Mouse (Mus musculus) intestine, embryonic 14.5 days (tissue): ENCODE measurements around the gene Rasgrp4. TPM values are rescaled to one million over a fixed set of nuclear protein-coding genes. Genes with fewer than 3 reads are reported as not detected.
"Not testable (repeated sequence)": the region's sequence is repeated elsewhere in the genome, so short reads cannot be mapped to it uniquely, and the experiment has no call there.

Experiments used
- ATAC-seq: fragments of 200-750 bp; cut with Nextera tagmentation; replicated peaks from 2 replicates; pipeline ENCODE4 v1.8.0; 2017; ENCODE audit warnings: low read depth, moderate number of reproducible peaks, moderate TSS enrichment, moderate library complexity; ENCODE audit not compliant: low FRiP score, low TSS enrichment
- DNase-seq: peaks from one replicate; pipeline ENCODE4 v3.0.0-alpha.2; 2018; ENCODE audit warnings: low spot score
- H3K27ac ChIP-seq: fragments of 300-500 bp; sonication (generic); 2 replicates; pipeline ENCODE4 v1.5.1; 2014; ENCODE audit warnings: low read depth, mild to moderate bottlenecking, control low read depth
- H3K27me3 ChIP-seq: fragments of 300-500 bp; sonication (generic); replicated peaks from 2 replicates; pipeline ENCODE4 v1.6.1; 2014; ENCODE audit warnings: low read length, control low read depth; ENCODE audit not compliant: control insufficient read depth, insufficient read depth
- H3K36me3 ChIP-seq: fragments of 300-500 bp; sonication (generic); 2 replicates; pipeline ENCODE4 v1.6.1; 2014; ENCODE audit warnings: low read length, control low read depth; ENCODE audit not compliant: control insufficient read depth, insufficient read depth
- H3K4me1 ChIP-seq: fragments of 300-500 bp; sonication (generic); replicated peaks from 2 replicates; pipeline ENCODE4 v1.6.1; 2014; ENCODE audit warnings: low read length, control low read depth, mixed read lengths; ENCODE audit not compliant: control insufficient read depth, insufficient read depth
- H3K4me2 ChIP-seq: fragments of 300-500 bp; sonication (generic); 2 replicates; pipeline ENCODE4 v1.6.1; 2014; ENCODE audit warnings: low read length
- H3K4me3 ChIP-seq: fragments of 300-500 bp; sonication (generic); 2 replicates; pipeline ENCODE4 v1.5.1; 2014; ENCODE audit warnings: low read depth, low read length, control low read depth, mixed read lengths
- H3K9ac ChIP-seq: fragments of 300-500 bp; sonication (generic); 2 replicates; pipeline ENCODE4 v1.6.1; 2014; ENCODE audit warnings: mild to moderate bottlenecking, low read length
- H3K9me3 ChIP-seq: fragments of 300-500 bp; sonication (generic); 2 replicates; pipeline ENCODE4 v1.6.1; 2016; ENCODE audit warnings: low read length, control low read depth; ENCODE audit not compliant: control insufficient read depth
- WGBS: fragments of 180-500 bp; shearing (Covaris S2); extraction: QIAGEN DNeasy Blood & Tissue Kit; methylation state at CpG from one replicate; pipeline ENCODE4 v1.1.7; 2014; 5-methylcytosine and 5-hydroxymethylcytosine counted together
- polyA plus RNA-seq: library from polyadenylated mRNA; unstranded; fragments of >200 nt; fragmentation: Nextera tagmentation; extraction: Ambion mirVana; gene quantifications from 2 replicates; pipeline ENCODE4 v1.2.1, GENCODE M21; 2014

Gene Rasgrp4
- polyA plus RNA-seq, 1 experiment from 2014 or later = 0.96 TPM

DNA sequence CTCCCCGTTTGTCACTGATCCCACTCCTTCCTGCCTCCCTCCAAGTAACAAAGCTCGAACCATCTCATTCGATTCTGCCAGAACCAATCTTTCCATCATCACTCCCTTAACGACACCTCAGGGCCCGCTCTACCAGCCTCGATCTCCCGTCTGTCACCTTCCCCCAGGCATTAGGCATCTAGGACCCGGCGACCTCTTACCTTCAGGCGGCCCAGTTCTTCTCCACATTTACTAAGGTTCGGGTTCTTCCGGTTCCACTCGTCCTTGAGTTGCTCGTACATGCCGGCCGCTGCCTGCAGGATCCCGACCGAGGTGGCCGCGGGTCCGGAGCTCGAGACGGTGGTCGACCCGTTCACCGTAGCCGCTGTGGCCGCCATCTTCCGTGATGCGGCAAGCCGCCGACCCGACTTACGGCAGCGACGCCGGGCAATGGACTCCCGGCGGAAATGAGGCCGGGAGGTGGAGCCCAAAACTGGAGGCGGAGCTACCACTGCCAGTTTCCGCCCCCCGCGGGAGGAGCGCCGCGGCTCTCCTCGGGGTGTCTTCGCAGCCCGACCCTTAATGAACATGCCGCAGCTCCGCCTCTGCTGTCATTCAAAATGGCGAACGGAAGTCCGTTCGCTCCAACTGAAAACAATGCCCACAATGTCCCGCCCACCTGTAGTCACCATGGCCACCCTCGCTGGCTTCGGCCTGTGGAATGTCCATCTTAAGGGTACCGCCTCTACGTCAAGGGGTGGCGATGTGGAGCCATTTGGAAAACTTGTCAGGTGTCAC, 45.6 kb downstream of the Rasgrp4 start, which contains the start of gene Psmd8:
Gene Psmd8, minus strand, starts transcription at position 625 of the 777 bp plus-strand sequence.
- Histone ChIP-seq H3K9me3 (no peaks in the 10 kb centered on the region), H3K4me1 (peaks cover 14% of the 10 kb centered on the region), H3K27me3 (no peaks in the 10 kb centered on the region), H3K4me3 (peak within 1 kb of the TSS; percentile 97), H3K36me3 (peaks cover 20% of the 10 kb centered on the region), H3K27ac (peak within 1 kb of the TSS; percentile 40; the same call in 1 of the 2 replicates), H3K9ac (peak within 1 kb of the TSS; percentile 72), H3K4me2 (peak within 1 kb of the TSS; percentile 79)
- under 1% methylated on average over 62 of the region's 62 CpGs for WGBS
- DNase-seq (peak; percentile 94), ATAC-seq (peak; percentile 93)

DNA sequence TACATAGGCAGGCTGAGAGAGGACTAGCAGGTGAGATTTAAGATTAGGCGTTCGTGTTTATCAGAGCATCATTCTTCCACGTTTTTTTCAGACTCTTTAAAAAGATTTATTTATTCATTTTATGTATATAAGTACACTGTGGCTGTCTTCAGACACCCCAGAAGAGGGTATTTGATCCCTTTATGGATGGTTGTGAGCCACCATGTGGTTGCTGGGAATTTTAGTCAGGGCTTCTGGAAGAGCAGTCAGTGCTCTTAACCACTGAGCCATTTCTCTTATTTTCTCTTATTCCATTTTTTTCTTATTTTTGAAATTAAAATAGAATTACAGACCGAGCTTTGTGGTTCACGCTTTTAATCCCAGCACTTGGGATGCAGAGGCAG, 46.2 kb downstream of the Rasgrp4 start:
- 42% methylated on average over 5 of the region's 5 CpGs for WGBS
- peak; percentile 13; the same call in 1 of the 2 replicates for ATAC-seq
- DNase-seq = no peak
- Histone ChIP-seq H3K9ac (no peak overlapping the region), H3K36me3 (peaks cover 15% of the 10 kb centered on the region), H3K27ac (no peak overlapping the region), H3K27me3 (no peaks in the 10 kb centered on the region), H3K9me3 (no peaks in the 10 kb centered on the region), H3K4me1 (peaks cover 14% of the 10 kb centered on the region), H3K4me2 (peak overlapping the region; percentile 56), H3K4me3 (peak overlapping the region; percentile 97)

DNA sequence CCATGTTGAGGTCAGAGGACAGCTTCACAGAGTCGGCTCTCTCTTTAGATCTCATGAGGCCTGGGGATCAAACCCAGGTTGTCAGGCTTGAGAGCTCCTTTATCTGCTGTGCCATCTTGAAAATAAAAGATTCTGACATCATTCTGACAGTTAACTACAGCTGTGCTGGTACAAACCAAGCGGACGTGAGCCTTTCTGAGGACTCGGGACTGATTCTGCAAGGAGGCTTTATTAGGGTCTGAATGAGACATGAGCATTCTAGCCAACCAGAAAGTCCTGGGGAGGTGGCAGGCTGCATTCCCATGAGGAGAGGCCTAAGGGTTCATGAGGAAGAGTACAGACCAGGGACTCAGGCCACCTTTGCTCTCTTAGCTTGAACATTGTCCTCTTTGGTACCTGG, 46.7 kb downstream of the Rasgrp4 start:
- not testable (repeated sequence) for H3K36me3 ChIP-seq, H3K9ac ChIP-seq, H3K9me3 ChIP-seq, H3K27me3 ChIP-seq, H3K27ac ChIP-seq, ATAC-seq, H3K4me3 ChIP-seq, DNase-seq, H3K4me2 ChIP-seq
- H3K4me1 ChIP-seq = peaks cover 14% of the 10 kb centered on the region
- 86% methylated on average over 4 of the region's 4 CpGs for WGBS

DNA sequence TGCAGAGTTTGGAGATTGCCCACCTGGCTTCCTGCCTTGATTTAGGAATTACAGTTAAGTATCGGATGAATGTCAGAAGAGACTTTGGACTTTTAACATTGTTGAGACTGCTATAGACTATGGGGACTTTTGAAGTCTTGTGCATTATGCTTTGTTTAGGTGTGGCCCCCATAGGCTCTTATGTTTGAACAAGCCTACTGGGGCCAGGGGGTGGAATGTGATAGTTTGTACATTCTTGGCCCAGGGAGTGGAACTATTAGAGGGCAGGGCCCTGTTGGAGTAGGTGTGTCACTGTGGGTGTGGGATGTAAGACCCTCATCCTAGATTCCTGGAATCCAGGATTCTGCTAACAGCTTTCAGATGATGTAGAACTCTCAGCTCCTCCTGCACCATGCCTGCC, 59.6 kb downstream of the Rasgrp4 start:
- not testable (repeated sequence) for H3K27ac ChIP-seq, DNase-seq, H3K4me3 ChIP-seq, H3K36me3 ChIP-seq, H3K4me1 ChIP-seq, H3K9ac ChIP-seq, H3K27me3 ChIP-seq, H3K9me3 ChIP-seq, H3K4me2 ChIP-seq
- ATAC-seq = peak; percentile 53
- 90% methylated on average over 1 of the region's 1 CpGs for whole genome bisulfite sequencing

DNA sequence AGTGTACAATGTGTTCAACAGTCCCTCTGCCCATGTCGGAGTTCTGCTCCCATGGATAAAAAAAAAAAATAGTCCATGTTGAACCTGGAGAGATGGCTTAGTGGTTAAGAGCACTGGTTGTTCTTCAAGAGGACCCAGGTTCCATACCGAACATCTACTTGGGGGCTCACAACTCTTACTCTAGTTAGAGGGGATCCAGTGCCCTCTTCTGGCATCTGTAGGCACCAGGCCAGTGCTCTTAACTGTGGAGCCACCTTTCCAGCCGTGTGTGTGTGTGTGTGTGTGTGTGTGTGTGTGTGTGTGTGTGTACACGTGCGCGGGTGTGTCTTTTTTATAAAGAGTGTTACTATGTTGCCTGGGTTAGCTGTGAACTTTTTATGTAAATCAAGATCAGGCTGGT, 67.9 kb downstream of the Rasgrp4 start:
- H3K36me3 ChIP-seq = no peaks in the 10 kb centered on the region
- H3K4me2 ChIP-seq = no peak overlapping the region
- H3K27ac ChIP-seq = no peak overlapping the region
- DNase-seq (no peak), ATAC-seq (no peak)
- H3K9me3 ChIP-seq = no peaks in the 10 kb centered on the region
- no peaks in the 10 kb centered on the region for H3K4me1 ChIP-seq
- H3K27me3 ChIP-seq = no peaks in the 10 kb centered on the region
- WGBS = 83% methylated on average over 6 of the region's 6 CpGs
- H3K9ac ChIP-seq = no peak overlapping the region
- no peak overlapping the region for H3K4me3 ChIP-seq

Other genes starting within 250 kb of the Rasgrp4 start
- 298 and 300 TPM in 2 replicates for gene Actn4, start 172.5 kb upstream of the Rasgrp4 start, polyA plus RNA-seq
- 444 and 452 TPM in 2 replicates for gene Eif3k, start 153.0 kb upstream of the Rasgrp4 start, polyA plus RNA-seq
- gene Map4k1, start 152.8 kb upstream of the Rasgrp4 start, polyA plus RNA-seq = 10.0 and 11.6 TPM in 2 replicates
- 0.70 and 0.80 TPM in 2 replicates for gene Ryr1, start 9.7 kb upstream of the Rasgrp4 start, polyA plus RNA-seq
- gene Fam98c, start 21.4 kb downstream of the Rasgrp4 start, polyA plus RNA-seq = 25.9 and 26.1 TPM in 2 replicates
- gene Ggn, start 35.4 kb downstream of the Rasgrp4 start, polyA plus RNA-seq = 0.58 and 1.0 TPM in 2 replicates
- 3.8 and 4.7 TPM in 2 replicates for gene Spred3, start 35.6 kb downstream of the Rasgrp4 start, polyA plus RNA-seq
- 277 and 280 TPM in 2 replicates for gene Psmd8, start 45.9 kb downstream of the Rasgrp4 start, polyA plus RNA-seq
- gene Catsperg1, start 79.2 kb downstream of the Rasgrp4 start, polyA plus RNA-seq = 0.78 and 1.5 TPM in 2 replicates
- gene Kcnk6, start 97.7 kb downstream of the Rasgrp4 start, polyA plus RNA-seq = 0.65 and 0.86 TPM in 2 replicates
- gene Yif1b, start 103.5 kb downstream of the Rasgrp4 start, polyA plus RNA-seq = 94.3 and 97.3 TPM in 2 replicates
- gene 2200002D01Rik, start 113.6 kb downstream of the Rasgrp4 start, polyA plus RNA-seq = 76.9 and 111 TPM in 2 replicates
- gene Spint2, start 147.1 kb downstream of the Rasgrp4 start, polyA plus RNA-seq = 470 and 522 TPM in 2 replicates
- gene Ppp1r14a, start 154.5 kb downstream of the Rasgrp4 start, polyA plus RNA-seq = 59.7 and 66.5 TPM in 2 replicates
- gene Dpf1, start 169.1 kb downstream of the Rasgrp4 start, polyA plus RNA-seq = 7.4 and 8.8 TPM in 2 replicates